Mouse (Mus musculus): ENCODE measurements around the gene Mrm3. TPM values are rescaled to one million over a fixed set of nuclear protein-coding genes. Genes with fewer than 3 reads are reported as not detected.

Gene Mrm3
- polyA plus RNA-seq, 1 experiment: 8.7 TPM

GRCm38 (mm10) chr11:76253918-76254264 lies 10.4 kb downstream of the Mrm3 start:
- WGBS: 92% methylated on average over 4 of the region's 4 CpGs

DNA sequence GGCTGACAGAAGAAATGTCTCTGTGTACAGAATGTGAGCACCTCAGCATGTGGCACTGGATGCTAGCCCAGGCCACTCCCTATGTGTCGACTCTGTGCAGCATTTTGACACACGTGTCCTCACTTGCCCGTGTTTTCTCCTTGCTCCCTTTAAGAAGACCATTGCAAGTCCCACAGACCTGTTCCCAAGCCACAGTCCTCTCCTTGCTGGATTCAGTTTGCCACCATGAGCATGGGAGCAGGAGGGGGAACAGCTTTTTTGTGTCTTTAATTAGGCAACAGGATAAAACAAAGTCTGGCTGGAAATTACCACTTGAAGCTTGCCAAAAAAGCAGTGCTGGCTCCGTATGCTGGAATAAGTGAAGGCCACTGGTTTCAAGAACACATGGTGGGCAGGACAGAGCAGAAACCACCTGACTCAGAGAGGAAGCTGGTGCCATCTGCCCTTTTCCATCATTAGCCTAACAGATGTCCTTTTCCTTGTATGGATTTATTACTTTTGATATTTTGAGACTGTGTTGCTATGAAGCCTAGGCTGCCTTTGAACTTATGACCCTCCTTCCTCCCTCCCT lies 12.0 kb downstream of the Mrm3 start:
- Histone ChIP-seq H3K27me3 (replicated peaks; ENCODE audit: control insufficient read depth, insufficient read depth, low read length) (no peaks in the 10 kb centered on the region), H3K4me1 (ENCODE audit: control insufficient read depth, insufficient read depth, low read length) (peaks cover 3% of the 10 kb centered on the region; the same call in 1 of the 2 replicates), H3K27ac (ENCODE audit: insufficient read depth, low read depth, low read length) (no peak overlapping the region), H3K4me3 (ENCODE audit: insufficient read depth, low read depth, low read length) (no peak overlapping the region), H3K36me3 (ENCODE audit: control insufficient read depth, insufficient read depth, low read length) (no peaks in the 10 kb centered on the region)
- DNase-seq: no peak
- TF ChIP-seq CTCF (conservative IDR thresholded peaks at IDR 0.05; ENCODE audit: insufficient read depth, insufficient read length, low read depth, low read length) (no peak), POLR2A (IDR thresholded peaks at IDR 0.05; ENCODE audit: low read depth, low read length) (no peak)
- WGBS: 51% methylated on average over 4 of the region's 4 CpGs

More at GRCm38 (mm10) chr11:76253918-76254264, 10.4 kb downstream of the Mrm3 start:
- TF ChIP-seq POLR2A (IDR thresholded peaks at IDR 0.05; ENCODE audit: low read depth, low read length) (no peak), CTCF (conservative IDR thresholded peaks at IDR 0.05; ENCODE audit: insufficient read depth, insufficient read length, low read depth, low read length) (no peak)
- Histone ChIP-seq H3K36me3 (ENCODE audit: control insufficient read depth, insufficient read depth, low read length) (no peaks in the 10 kb centered on the region), H3K4me3 (ENCODE audit: insufficient read depth, low read depth, low read length) (no peak overlapping the region), H3K4me1 (ENCODE audit: control insufficient read depth, insufficient read depth, low read length) (peaks cover 3% of the 10 kb centered on the region; the same call in 1 of the 2 replicates), H3K27ac (ENCODE audit: insufficient read depth, low read depth, low read length) (no peak overlapping the region), H3K27me3 (replicated peaks; ENCODE audit: control insufficient read depth, insufficient read depth, low read length) (no peaks in the 10 kb centered on the region)
- DNase-seq: no peak

GRCm38 (mm10) chr11:76256129-76256528 lies 12.6 kb downstream of the Mrm3 start:
- H3K36me3 ChIP-seq (ENCODE audit: control insufficient read depth, insufficient read depth, low read length): no peaks in the 10 kb centered on the region
- no peak overlapping the region for H3K27ac ChIP-seq (ENCODE audit: insufficient read depth, low read depth, low read length)
- no peaks in the 10 kb centered on the region for H3K27me3 ChIP-seq (replicated peaks; ENCODE audit: control insufficient read depth, insufficient read depth, low read length)
- no peak overlapping the region for H3K4me3 ChIP-seq (ENCODE audit: insufficient read depth, low read depth, low read length)
- TF ChIP-seq CTCF (conservative IDR thresholded peaks at IDR 0.05; ENCODE audit: insufficient read depth, insufficient read length, low read depth, low read length) (no peak), POLR2A (IDR thresholded peaks at IDR 0.05; ENCODE audit: low read depth, low read length) (no peak)
- 50% methylated on average over 5 of the region's 5 CpGs for WGBS
- peaks cover 3% of the 10 kb centered on the region; the same call in 1 of the 2 replicates for H3K4me1 ChIP-seq (ENCODE audit: control insufficient read depth, insufficient read depth, low read length)
- no peak for DNase-seq

DNA sequence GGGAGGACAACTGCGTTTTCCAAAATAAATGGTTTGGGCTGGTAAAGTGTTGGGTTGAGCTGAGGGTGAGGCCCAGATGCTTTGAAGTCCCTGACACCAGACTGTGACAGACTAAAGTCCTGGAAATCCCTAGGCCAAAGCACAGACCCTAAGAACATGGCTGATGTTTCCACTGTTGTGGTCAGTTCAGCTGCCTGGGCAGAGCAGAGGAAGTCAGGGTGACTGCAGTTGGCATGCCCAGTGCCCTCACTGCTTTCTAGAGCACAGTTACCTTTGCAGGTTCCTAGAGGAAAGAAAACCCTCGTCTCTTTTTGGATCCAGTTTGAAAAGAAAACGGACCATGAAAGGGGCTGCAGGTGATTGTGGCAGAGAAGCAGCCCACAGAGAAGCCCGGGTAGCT lies 13.9 kb downstream of the Mrm3 start:
- H3K4me3 ChIP-seq (ENCODE audit: insufficient read depth, low read depth, low read length): no peak overlapping the region
- H3K36me3 ChIP-seq (ENCODE audit: control insufficient read depth, insufficient read depth, low read length): no peaks in the 10 kb centered on the region
- no peak overlapping the region for H3K27ac ChIP-seq (ENCODE audit: insufficient read depth, low read depth, low read length)
- H3K4me1 ChIP-seq (ENCODE audit: control insufficient read depth, insufficient read depth, low read length): peaks cover 3% of the 10 kb centered on the region; the same call in 1 of the 2 replicates
- no peak for DNase-seq
- 74% methylated on average over 4 of the region's 4 CpGs for WGBS
- no peaks in the 10 kb centered on the region for H3K27me3 ChIP-seq (replicated peaks; ENCODE audit: control insufficient read depth, insufficient read depth, low read length)
- no peak for TF ChIP-seq CTCF (conservative IDR thresholded peaks at IDR 0.05; ENCODE audit: insufficient read depth, insufficient read length, low read depth, low read length)
- no peak for TF ChIP-seq POLR2A (IDR thresholded peaks at IDR 0.05; ENCODE audit: low read depth, low read length)

GRCm38 (mm10) chr11:76258511-76258910 lies 15.0 kb downstream of the Mrm3 start:
- no peaks in the 10 kb centered on the region for H3K36me3 ChIP-seq (ENCODE audit: control insufficient read depth, insufficient read depth, low read length)
- no peak for DNase-seq
- H3K27ac ChIP-seq (ENCODE audit: insufficient read depth, low read depth, low read length): no peak overlapping the region
- TF ChIP-seq CTCF (conservative IDR thresholded peaks at IDR 0.05; ENCODE audit: insufficient read depth, insufficient read length, low read depth, low read length) (no peak), POLR2A (IDR thresholded peaks at IDR 0.05; ENCODE audit: low read depth, low read length) (no peak)
- no peaks in the 10 kb centered on the region for H3K27me3 ChIP-seq (replicated peaks; ENCODE audit: control insufficient read depth, insufficient read depth, low read length)
- H3K4me3 ChIP-seq (ENCODE audit: insufficient read depth, low read depth, low read length): no peak overlapping the region
- WGBS: 82% methylated on average over 6 of the region's 6 CpGs
- H3K4me1 ChIP-seq (ENCODE audit: control insufficient read depth, insufficient read depth, low read length): peaks cover 3% of the 10 kb centered on the region; the same call in 1 of the 2 replicates

DNA sequence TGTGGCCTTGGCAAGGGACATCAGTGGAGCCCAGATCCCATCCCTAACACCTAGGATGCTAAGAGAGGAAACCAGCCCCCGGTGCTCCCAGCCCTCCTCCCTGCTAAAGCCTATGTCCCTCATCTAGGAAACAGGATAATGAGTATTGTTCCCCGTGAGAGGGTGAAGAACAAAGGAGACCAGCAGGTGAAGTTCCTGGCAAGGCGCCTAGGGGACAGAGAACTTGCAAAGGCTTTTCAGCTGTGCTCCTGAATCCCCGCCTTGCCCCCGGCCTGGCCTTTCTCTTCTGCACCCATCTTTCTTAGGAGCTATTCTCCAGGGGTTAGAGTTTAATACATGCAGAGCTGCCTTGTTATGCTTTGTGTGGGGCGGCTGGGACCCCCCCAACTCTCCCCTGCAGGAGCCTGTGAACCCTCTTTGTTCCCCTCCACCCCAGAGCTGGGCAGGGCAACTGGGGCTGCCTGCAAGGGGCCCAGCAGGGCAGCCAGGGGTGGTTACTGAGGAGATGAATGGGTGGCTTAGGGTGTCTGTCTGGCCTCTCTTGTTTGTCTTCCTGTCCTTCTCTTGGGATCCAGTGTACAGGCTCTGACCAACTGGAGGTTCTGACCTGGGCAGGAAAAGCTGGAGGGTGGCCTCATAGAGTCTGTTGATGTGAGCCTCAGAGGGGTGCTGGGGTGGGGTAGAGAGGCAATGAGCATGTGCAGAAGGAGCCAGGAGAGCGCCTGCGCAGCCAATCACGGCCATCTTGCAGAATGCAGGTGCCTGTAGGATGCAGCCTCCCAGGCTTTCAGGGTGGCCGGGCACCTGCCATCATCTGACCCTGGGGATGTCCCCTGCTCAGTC lies 16.9 kb downstream of the Mrm3 start:
- DNase-seq: no peak
- H3K27ac ChIP-seq (ENCODE audit: insufficient read depth, low read depth, low read length): no peak overlapping the region
- 86% methylated on average over 10 of the region's 10 CpGs for WGBS
- peaks cover under 1% of the 10 kb centered on the region; the same call in 1 of the 2 replicates for H3K4me1 ChIP-seq (ENCODE audit: control insufficient read depth, insufficient read depth, low read length)
- no peak overlapping the region for H3K4me3 ChIP-seq (ENCODE audit: insufficient read depth, low read depth, low read length)
- H3K36me3 ChIP-seq (ENCODE audit: control insufficient read depth, insufficient read depth, low read length): no peaks in the 10 kb centered on the region
- no peaks in the 10 kb centered on the region for H3K27me3 ChIP-seq (replicated peaks; ENCODE audit: control insufficient read depth, insufficient read depth, low read length)
- TF ChIP-seq POLR2A (IDR thresholded peaks at IDR 0.05; ENCODE audit: low read depth, low read length) (no peak), CTCF (conservative IDR thresholded peaks at IDR 0.05; ENCODE audit: insufficient read depth, insufficient read length, low read depth, low read length) (no peak)

DNA sequence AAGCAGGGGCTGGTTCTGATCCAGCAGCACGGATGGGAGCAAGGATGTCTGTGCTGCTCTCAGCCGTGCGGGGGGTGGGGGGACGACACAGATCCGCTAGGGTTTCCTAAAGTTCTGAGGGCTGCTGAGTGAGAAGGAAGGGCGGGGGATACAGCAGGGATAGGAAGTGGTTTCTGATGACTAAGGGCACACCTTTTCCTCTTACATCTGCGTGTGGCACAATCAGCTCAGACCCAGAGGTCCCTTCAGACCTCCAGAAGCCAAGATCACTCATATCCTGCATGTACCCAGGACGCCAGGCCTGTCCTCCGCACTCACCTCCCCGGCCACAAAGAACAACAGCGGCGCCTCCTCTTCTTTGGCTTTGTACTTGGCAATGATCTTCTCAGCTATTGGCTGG lies 17.7 kb downstream of the Mrm3 start:
- H3K4me1 ChIP-seq (ENCODE audit: control insufficient read depth, insufficient read depth, low read length): no peaks in the 10 kb centered on the region
- DNase-seq: peak; percentile 57
- H3K4me3 ChIP-seq (ENCODE audit: insufficient read depth, low read depth, low read length): no peak overlapping the region
- no peaks in the 10 kb centered on the region for H3K27me3 ChIP-seq (replicated peaks; ENCODE audit: control insufficient read depth, insufficient read depth, low read length)
- H3K27ac ChIP-seq (ENCODE audit: insufficient read depth, low read depth, low read length): no peak overlapping the region
- no peak for TF ChIP-seq CTCF (conservative IDR thresholded peaks at IDR 0.05; ENCODE audit: insufficient read depth, insufficient read length, low read depth, low read length)
- no peak for TF ChIP-seq POLR2A (IDR thresholded peaks at IDR 0.05; ENCODE audit: low read depth, low read length)
- no peaks in the 10 kb centered on the region for H3K36me3 ChIP-seq (ENCODE audit: control insufficient read depth, insufficient read depth, low read length)
- WGBS: 77% methylated on average over 12 of the region's 12 CpGs
